Mouse (Mus musculus) forebrain, postnatal 0 days (tissue): Measurements from ENCODE around the gene Srm. TPM values are rescaled to one million over a fixed set of nuclear protein-coding genes. Genes with fewer than 3 reads are reported as not detected.

Experiments
- ATAC-seq: fragments of 200-750 bp; cut with Nextera tagmentation; 2 replicates; pipeline ENCODE4 v1.8.0; 2017; ENCODE audit warnings: mild to moderate bottlenecking, moderate library complexity
- DNase-seq: peaks from one replicate; pipeline ENCODE4 v3.0.0-alpha.2; 2015
- H3K27ac ChIP-seq: fragments of 300-500 bp; sonication (generic); 2 replicates; pipeline ENCODE4 v1.5.1; 2014; ENCODE audit warnings: low read depth, mild to moderate bottlenecking, antibody characterized with exemption, low read length, moderate library complexity, mixed read lengths
- H3K27me3 ChIP-seq: fragments of 300-500 bp; sonication (generic); 2 replicates; pipeline ENCODE4 v1.6.1; 2014; ENCODE audit warnings: mild to moderate bottlenecking, low read length, mixed read lengths; ENCODE audit not compliant: insufficient read depth
- H3K36me3 ChIP-seq: fragments of 300-500 bp; sonication (generic); 2 replicates; pipeline ENCODE4 v1.6.1; 2014; ENCODE audit warnings: mild to moderate bottlenecking, moderate library complexity; ENCODE audit not compliant: insufficient read depth
- H3K4me1 ChIP-seq: fragments of 300-500 bp; sonication (generic); 2 replicates; pipeline ENCODE4 v1.6.1; 2014; ENCODE audit warnings: antibody characterized with exemption; ENCODE audit not compliant: insufficient read depth
- H3K4me2 ChIP-seq: fragments of 300-500 bp; sonication (generic); 2 replicates; pipeline ENCODE4 v1.6.1; 2014; ENCODE audit warnings: low read depth, mild to moderate bottlenecking, moderate library complexity
- H3K4me3 ChIP-seq: fragments of 300-500 bp; sonication (generic); 2 replicates; pipeline ENCODE4 v1.5.1; 2014; ENCODE audit warnings: low read depth, low read length, mixed read lengths
- H3K9ac ChIP-seq: fragments of 300-500 bp; sonication (generic); 2 replicates; pipeline ENCODE4 v1.6.1; 2014; ENCODE audit warnings: mild to moderate bottlenecking
- H3K9me3 ChIP-seq: fragments of 300-500 bp; sonication (generic); 2 replicates; pipeline ENCODE4 v1.6.1; 2016; ENCODE audit warnings: low read length
- CTCF ChIP-seq: sonication (generic); IDR thresholded peaks from 2 replicates; pipeline ENCODE4 v1.5.1; 2016; ENCODE audit warnings: antibody characterized with exemption, control low read depth, low read depth
- WGBS: fragments of 180-500 bp; shearing (Covaris S2); extraction: QIAGEN DNeasy Blood & Tissue Kit; methylation state at CpG from one replicate; pipeline ENCODE4 v1.1.7; 2014; 5-methylcytosine and 5-hydroxymethylcytosine counted together
- polyA plus RNA-seq: library from polyadenylated mRNA; unstranded; fragments of >200 nt; fragmentation: Nextera tagmentation; extraction: Ambion mirVana; gene quantifications from 2 replicates; pipeline ENCODE4 v1.2.1, GENCODE M21; 2015
- total RNA-seq: library from RNA; depleted of rRNA; stranded (reverse); fragments of >200 nt; gene quantifications from 2 replicates; pipeline ENCODE4 v1.2.3, GENCODE M21; 2014

The Srm gene
- total and polyA plus RNA-seq, 2 experiments from 2014 or later: 59.9 to 199 TPM

GRCm38 (mm10) chr4:148590421-148591170, 707 bp upstream of the Srm start:
- peak overlapping the region; percentile 76 for H3K4me2 ChIP-seq
- no peaks in the 10 kb centered on the region for H3K9me3 ChIP-seq
- peak overlapping the region; percentile 72 for H3K4me3 ChIP-seq
- peak overlapping the region; percentile 69; the same call in 1 of the 2 replicates for H3K9ac ChIP-seq
- DNase-seq: no peak
- H3K27me3 ChIP-seq: no peaks in the 10 kb centered on the region
- 3% methylated on average over 18 of the region's 18 CpGs for WGBS
- peak; percentile 39 for ATAC-seq
- H3K4me1 ChIP-seq: peaks cover 6% of the 10 kb centered on the region; the same call in 1 of the 2 replicates
- H3K27ac ChIP-seq: peak overlapping the region; percentile 78
- TF ChIP-seq CTCF: no peak
- H3K36me3 ChIP-seq: peaks cover 25% of the 10 kb centered on the region

- peak overlapping the region; percentile 72 for H3K4me3 ChIP-seq
- peak overlapping the region; percentile 69 for H3K9ac ChIP-seq
- H3K4me2 ChIP-seq: peak overlapping the region; percentile 76
- H3K27ac ChIP-seq: peak overlapping the region; percentile 78
- no peaks in the 10 kb centered on the region for H3K9me3 ChIP-seq
- TF ChIP-seq CTCF: no peak
- DNase-seq (peak; percentile 63), ATAC-seq (peak; percentile 42)
- peaks cover 6% of the 10 kb centered on the region; the same call in 1 of the 2 replicates for H3K4me1 ChIP-seq
- 4% methylated on average over 53 of the region's 53 CpGs for WGBS
- H3K36me3 ChIP-seq: peaks cover 33% of the 10 kb centered on the region
- no peaks in the 10 kb centered on the region for H3K27me3 ChIP-seq
Measured at GRCm38 (mm10) chr4:148591637-148592380, 506 bp downstream of the Srm start.

- no peak for TF ChIP-seq CTCF
- Histone ChIP-seq H3K36me3 (peaks cover 43% of the 10 kb centered on the region), H3K9me3 (no peaks in the 10 kb centered on the region), H3K9ac (no peak overlapping the region), H3K27ac (no peak overlapping the region), H3K4me3 (no peak overlapping the region), H3K27me3 (no peaks in the 10 kb centered on the region), H3K4me1 (peaks cover 6% of the 10 kb centered on the region; the same call in 1 of the 2 replicates), H3K4me2 (no peak overlapping the region)
- no peak for DNase-seq
- no peak for ATAC-seq
- 92% methylated on average over 11 of the region's 11 CpGs for WGBS
Measured at GRCm38 (mm10) chr4:148593996-148594395, 2.7 kb downstream of the Srm start.

GRCm38 (mm10) chr4:148595916-148596315, 4.6 kb downstream of the Srm start:
- H3K36me3 ChIP-seq: peaks cover 50% of the 10 kb centered on the region
- ATAC-seq: no peak
- no peak overlapping the region for H3K27ac ChIP-seq
- H3K27me3 ChIP-seq: no peaks in the 10 kb centered on the region
- H3K9ac ChIP-seq: no peak overlapping the region
- no peak overlapping the region for H3K4me2 ChIP-seq
- peaks cover 6% of the 10 kb centered on the region; the same call in 1 of the 2 replicates for H3K4me1 ChIP-seq
- DNase-seq: no peak
- H3K9me3 ChIP-seq: no peaks in the 10 kb centered on the region
- H3K4me3 ChIP-seq: no peak overlapping the region
- 33% methylated on average over 6 of the region's 6 CpGs for WGBS
- TF ChIP-seq CTCF: no peak

GRCm38 (mm10) chr4:148596731-148597130, 5.4 kb downstream of the Srm start:
- H3K36me3 ChIP-seq: peaks cover 50% of the 10 kb centered on the region
- no peak for TF ChIP-seq CTCF

GRCm38 (mm10) chr4:148598826-148599225, 7.5 kb downstream of the Srm start:
- no peak overlapping the region for H3K4me2 ChIP-seq
- 93% methylated on average over 12 of the region's 12 CpGs for WGBS
- ATAC-seq (no peak), DNase-seq (no peak)
- no peaks in the 10 kb centered on the region for H3K9me3 ChIP-seq
- no peak for TF ChIP-seq CTCF
- no peak overlapping the region for H3K4me3 ChIP-seq
- no peaks in the 10 kb centered on the region for H3K27me3 ChIP-seq
- H3K4me1 ChIP-seq: no peaks in the 10 kb centered on the region
- H3K36me3 ChIP-seq: peaks cover 42% of the 10 kb centered on the region
- H3K9ac ChIP-seq: no peak overlapping the region
- H3K27ac ChIP-seq: no peak overlapping the region

More at GRCm38 (mm10) chr4:148596731-148597130, 5.4 kb downstream of the Srm start:
- ATAC-seq (no peak), DNase-seq (no peak)
- H3K27me3 ChIP-seq: no peaks in the 10 kb centered on the region
- H3K27ac ChIP-seq: no peak overlapping the region
- H3K9me3 ChIP-seq: no peaks in the 10 kb centered on the region
- H3K4me2 ChIP-seq: no peak overlapping the region
- H3K4me1 ChIP-seq: peaks cover 6% of the 10 kb centered on the region; the same call in 1 of the 2 replicates
- H3K9ac ChIP-seq: no peak overlapping the region
- H3K4me3 ChIP-seq: no peak overlapping the region
- WGBS: 98% methylated on average over 3 of the region's 3 CpGs

- H3K9me3 ChIP-seq: no peaks in the 10 kb centered on the region
- no peak overlapping the region for H3K27ac ChIP-seq
- H3K36me3 ChIP-seq: peaks cover 27% of the 10 kb centered on the region
- ATAC-seq (no peak), DNase-seq (no peak)
- H3K4me2 ChIP-seq: no peak overlapping the region
- no peaks in the 10 kb centered on the region for H3K4me1 ChIP-seq
- 87% methylated on average over 4 of the region's 4 CpGs for WGBS
- no peak overlapping the region for H3K4me3 ChIP-seq
- H3K9ac ChIP-seq: no peak overlapping the region
- H3K27me3 ChIP-seq: no peaks in the 10 kb centered on the region
- no peak for TF ChIP-seq CTCF
Measured at GRCm38 (mm10) chr4:148600316-148600715, 9.0 kb downstream of the Srm start.
